Comparison of ENCODE assay signal across 14 mouse cellular contexts in genomic region chr2:11682712-11683111, GRCm38 (mm10).
A peak's percentile ranks its signal among the peaks of the same experiment; 100 is the strongest.
DNase-seq lines count a peak whose midpoint lies in the region.
"Had no signal": no experiment of that assay in that cellular context is flagged by ENCODE, and none has a peak within 500 bp of the region (broad histone marks: within the 10 kb centered on the region; RNA-seq: fewer than 3 reads in every experiment).

No protein-coding gene starts in this region.

- DNase-seq in testis, postnatal 10 days (ENCODE audit: low spot score): peak; percentile 25
- DNase-seq in testis, postnatal 14 days (ENCODE audit: low spot score): no peak
- DNase-seq in ES-CJ7 (ENCODE audit: low read depth, low spot score) (peak; percentile 73), ZHBTc4 (ENCODE audit: low read depth, low spot score) (peak; percentile 27)
- DNase-seq in right cerebral cortex, adult 18-20 months: no peak
- DNase-seq in Muller cell, postnatal 12 days (ENCODE audit: inconsistent ontology term): no peak
- DNase-seq: adrenal gland, adult 8-10 months; adrenal gland, postnatal 14 days; adrenal gland, postnatal 36 days; B cell, adult 2 months; cerebellum, adult 11-12 months; cerebellum, adult 2 months; cerebellum, adult 9-10 months; cerebellum, postnatal 25 days had no signal

Comparison
In these comparisons a context has a peak if more than half of its experiments do, and no peak if none do; other contexts are left out.
1. DNase-seq: peak in testis, postnatal 10 days (single experiment), ES-CJ7 (single experiment) and ZHBTc4 (single experiment); none in testis, postnatal 14 days (single experiment), right cerebral cortex, adult 18-20 months (single experiment) and Muller cell, postnatal 12 days (single experiment).